Mouse (Mus musculus) spleen, adult 2 months (tissue): Measurements from ENCODE around the gene Ccdc88c.

ENCODE experiments used
- CTCF ChIP-seq: fragments of 200-500 bp; IDR thresholded peaks from 2 replicates; pipeline ENCODE4 v1.5.1; 2011; ENCODE audit warnings: mild to moderate bottlenecking, inconsistent platforms; ENCODE audit not compliant: insufficient read depth, insufficient read length, insufficient replicate concordance; ENCODE audit errors: extremely low read depth
- POLR2A ChIP-seq: fragments of 200-500 bp; IDR thresholded peaks from 2 replicates; pipeline ENCODE4 v1.6.1; 2011; ENCODE audit warnings: low read depth, low read length, inconsistent platforms

GRCm38 (mm10) chr12:101019443-101019842 is 9.4 kb downstream of the Ccdc88c start:
- TF ChIP-seq POLR2A (no peak), CTCF (no peak)
